Mouse (Mus musculus): Measurements from ENCODE around the gene Slc27a4. TPM values are rescaled to one million over a fixed set of nuclear protein-coding genes. Genes with fewer than 3 reads are reported as not detected.
A peak's percentile ranks its signal among the peaks of the same experiment; 100 is the strongest.

The Slc27a4 gene
- polyA plus RNA-seq, 1 experiment from 2014 or later, result 10.6 TPM

GRCm38 (mm10) chr2:29835391-29835899, 33.0 kb downstream of the Slc27a4 start:
- Histone ChIP-seq H3K27ac (ENCODE audit: low read length) (no peak overlapping the region), H3K9ac (ENCODE audit: low read length) (no peak overlapping the region), H3K9me3 (replicated peaks; ENCODE audit: control insufficient read depth, low read length) (no peaks in the 10 kb centered on the region), H3K4me3 (ENCODE audit: low read length) (no peak overlapping the region), H3K27me3 (ENCODE audit: control insufficient read depth, insufficient read depth, low read length) (no peaks in the 10 kb centered on the region), H3K4me1 (ENCODE audit: control insufficient read depth, insufficient read depth, low read length) (no peaks in the 10 kb centered on the region), H3K4me2 (ENCODE audit: low read depth, low read length) (no peak overlapping the region), H3K36me3 (ENCODE audit: control insufficient read depth, insufficient read depth) (peaks cover 8% of the 10 kb centered on the region)
- WGBS, result 73% methylated on average over 2 of the region's 2 CpGs
- ATAC-seq (replicated peaks; ENCODE audit: extremely low read depth, insufficient read depth, low FRiP score), result no peak

GRCm38 (mm10) chr2:29839460-29839859, 37.0 kb downstream of the Slc27a4 start:
- ATAC-seq (replicated peaks; ENCODE audit: extremely low read depth, insufficient read depth, low FRiP score), result no peak
- no peak overlapping the region for H3K4me2 ChIP-seq (ENCODE audit: low read depth, low read length)
- 52% methylated on average over 4 of the region's 4 CpGs for WGBS
- H3K9ac ChIP-seq (ENCODE audit: low read length), result no peak overlapping the region
- H3K4me3 ChIP-seq (ENCODE audit: low read length), result no peak overlapping the region
- no peak overlapping the region for H3K27ac ChIP-seq (ENCODE audit: low read length)
- H3K4me1 ChIP-seq (ENCODE audit: control insufficient read depth, insufficient read depth, low read length), result no peaks in the 10 kb centered on the region
- H3K9me3 ChIP-seq (replicated peaks; ENCODE audit: control insufficient read depth, low read length), result no peaks in the 10 kb centered on the region
- peaks cover 14% of the 10 kb centered on the region for H3K27me3 ChIP-seq (ENCODE audit: control insufficient read depth, insufficient read depth, low read length)
- peaks cover 18% of the 10 kb centered on the region for H3K36me3 ChIP-seq (ENCODE audit: control insufficient read depth, insufficient read depth)

GRCm38 (mm10) chr2:29843231-29844105, 41.0 kb downstream of the Slc27a4 start:
- ATAC-seq (replicated peaks; ENCODE audit: extremely low read depth, insufficient read depth, low FRiP score), result no peak
- H3K9ac ChIP-seq (ENCODE audit: low read length), result no peak overlapping the region
- 0 out of 2 replicates have a peak, but pooled peaks cover 3% of the 10 kb centered on the region for H3K4me1 ChIP-seq (ENCODE audit: control insufficient read depth, insufficient read depth, low read length)
- H3K4me3 ChIP-seq (ENCODE audit: low read length), result no peak overlapping the region
- WGBS, result 73% methylated on average over 9 of the region's 9 CpGs
- H3K9me3 ChIP-seq (replicated peaks; ENCODE audit: control insufficient read depth, low read length), result no peaks in the 10 kb centered on the region
- no peak overlapping the region for H3K27ac ChIP-seq (ENCODE audit: low read length)
- H3K36me3 ChIP-seq (ENCODE audit: control insufficient read depth, insufficient read depth), result peaks cover 15% of the 10 kb centered on the region
- H3K27me3 ChIP-seq (ENCODE audit: control insufficient read depth, insufficient read depth, low read length), result peaks cover 45% of the 10 kb centered on the region
- no peak overlapping the region for H3K4me2 ChIP-seq (ENCODE audit: low read depth, low read length)

- H3K27ac ChIP-seq (ENCODE audit: low read length), result no peak overlapping the region
- H3K36me3 ChIP-seq (ENCODE audit: control insufficient read depth, insufficient read depth), result peaks cover 15% of the 10 kb centered on the region
- H3K4me1 ChIP-seq (ENCODE audit: control insufficient read depth, insufficient read depth, low read length), result 0 out of 2 replicates have a peak, but pooled peaks cover 3% of the 10 kb centered on the region
- no peak overlapping the region for H3K9ac ChIP-seq (ENCODE audit: low read length)
- H3K4me3 ChIP-seq (ENCODE audit: low read length), result no peak overlapping the region
- H3K9me3 ChIP-seq (replicated peaks; ENCODE audit: control insufficient read depth, low read length), result no peaks in the 10 kb centered on the region
- 86% methylated on average over 2 of the region's 2 CpGs for WGBS
- peaks cover 45% of the 10 kb centered on the region for H3K27me3 ChIP-seq (ENCODE audit: control insufficient read depth, insufficient read depth, low read length)
- no peak overlapping the region for H3K4me2 ChIP-seq (ENCODE audit: low read depth, low read length)
- no peak for ATAC-seq (replicated peaks; ENCODE audit: extremely low read depth, insufficient read depth, low FRiP score)
Measured at GRCm38 (mm10) chr2:29844115-29844514, 41.7 kb downstream of the Slc27a4 start.

- Histone ChIP-seq H3K27ac (ENCODE audit: low read length) (no peak overlapping the region), H3K36me3 (ENCODE audit: control insufficient read depth, insufficient read depth) (peaks cover 15% of the 10 kb centered on the region), H3K27me3 (ENCODE audit: control insufficient read depth, insufficient read depth, low read length) (peaks cover 45% of the 10 kb centered on the region), H3K9ac (ENCODE audit: low read length) (no peak overlapping the region), H3K4me3 (ENCODE audit: low read length) (no peak overlapping the region), H3K9me3 (replicated peaks; ENCODE audit: control insufficient read depth, low read length) (no peaks in the 10 kb centered on the region), H3K4me1 (ENCODE audit: control insufficient read depth, insufficient read depth, low read length) (0 out of 2 replicates have a peak, but pooled peaks cover 3% of the 10 kb centered on the region), H3K4me2 (ENCODE audit: low read depth, low read length) (no peak overlapping the region)
- no peak for ATAC-seq (replicated peaks; ENCODE audit: extremely low read depth, insufficient read depth, low FRiP score)
- WGBS, result 48% methylated on average over 3 of the region's 3 CpGs
Measured at GRCm38 (mm10) chr2:29844661-29845060, 42.2 kb downstream of the Slc27a4 start.

- peaks cover 45% of the 10 kb centered on the region for H3K27me3 ChIP-seq (ENCODE audit: control insufficient read depth, insufficient read depth, low read length)
- 0 out of 2 replicates have a peak, but pooled peaks cover 3% of the 10 kb centered on the region for H3K4me1 ChIP-seq (ENCODE audit: control insufficient read depth, insufficient read depth, low read length)
- no peaks in the 10 kb centered on the region for H3K9me3 ChIP-seq (replicated peaks; ENCODE audit: control insufficient read depth, low read length)
- no peak for ATAC-seq (replicated peaks; ENCODE audit: extremely low read depth, insufficient read depth, low FRiP score)
- no peak overlapping the region for H3K27ac ChIP-seq (ENCODE audit: low read length)
- H3K4me2 ChIP-seq (ENCODE audit: low read depth, low read length), result peak overlapping the region; percentile 13
- WGBS, result 28% methylated on average over 25 of the region's 25 CpGs
- no peak overlapping the region for H3K9ac ChIP-seq (ENCODE audit: low read length)
- H3K4me3 ChIP-seq (ENCODE audit: low read length), result peak overlapping the region; percentile 18; the same call in 1 of the 2 replicates
- H3K36me3 ChIP-seq (ENCODE audit: control insufficient read depth, insufficient read depth), result peaks cover 15% of the 10 kb centered on the region
Measured at GRCm38 (mm10) chr2:29845636-29846035, 43.2 kb downstream of the Slc27a4 start.

- ATAC-seq (replicated peaks; ENCODE audit: extremely low read depth, insufficient read depth, low FRiP score), result no peak
- 0 out of 2 replicates have a peak, but pooled peaks cover 3% of the 10 kb centered on the region for H3K4me1 ChIP-seq (ENCODE audit: control insufficient read depth, insufficient read depth, low read length)
- H3K9ac ChIP-seq (ENCODE audit: low read length), result no peak overlapping the region
- peak overlapping the region; percentile 18; the same call in 1 of the 2 replicates for H3K4me3 ChIP-seq (ENCODE audit: low read length)
- 10% methylated on average over 46 of the region's 47 CpGs for WGBS
- H3K36me3 ChIP-seq (ENCODE audit: control insufficient read depth, insufficient read depth), result peaks cover 14% of the 10 kb centered on the region
- H3K4me2 ChIP-seq (ENCODE audit: low read depth, low read length), result peak overlapping the region; percentile 13
- no peak overlapping the region for H3K27ac ChIP-seq (ENCODE audit: low read length)
- H3K27me3 ChIP-seq (ENCODE audit: control insufficient read depth, insufficient read depth, low read length), result peaks cover 45% of the 10 kb centered on the region
- H3K9me3 ChIP-seq (replicated peaks; ENCODE audit: control insufficient read depth, low read length), result no peaks in the 10 kb centered on the region
Measured at GRCm38 (mm10) chr2:29846061-29846853, 43.8 kb downstream of the Slc27a4 start.

GRCm38 (mm10) chr2:29846911-29847310, 44.5 kb downstream of the Slc27a4 start:
- peaks cover 11% of the 10 kb centered on the region; the same call in 1 of the 2 replicates for H3K36me3 ChIP-seq (ENCODE audit: control insufficient read depth, insufficient read depth)
- 0 out of 2 replicates have a peak, but pooled peaks cover 3% of the 10 kb centered on the region for H3K4me1 ChIP-seq (ENCODE audit: control insufficient read depth, insufficient read depth, low read length)
- no peak overlapping the region for H3K4me2 ChIP-seq (ENCODE audit: low read depth, low read length)
- no peak overlapping the region for H3K9ac ChIP-seq (ENCODE audit: low read length)
- H3K9me3 ChIP-seq (replicated peaks; ENCODE audit: control insufficient read depth, low read length), result no peaks in the 10 kb centered on the region
- no peak overlapping the region for H3K27ac ChIP-seq (ENCODE audit: low read length)
- no peak for ATAC-seq (replicated peaks; ENCODE audit: extremely low read depth, insufficient read depth, low FRiP score)
- H3K4me3 ChIP-seq (ENCODE audit: low read length), result no peak overlapping the region
- H3K27me3 ChIP-seq (ENCODE audit: control insufficient read depth, insufficient read depth, low read length), result peaks cover 45% of the 10 kb centered on the region
- WGBS, result 48% methylated on average over 3 of the region's 3 CpGs

Data from heart, embryonic 16.5 days (tissue).